Mouse (Mus musculus) T-cell, adult 2 months (primary cell): Measurements from ENCODE around the gene Ankrd44.

Source experiments
- DNase-seq: peaks from one replicate; pipeline ENCODE4 v3.0.0; 2022; ENCODE audit warnings: low spot score

The Ankrd44 gene

DNA sequence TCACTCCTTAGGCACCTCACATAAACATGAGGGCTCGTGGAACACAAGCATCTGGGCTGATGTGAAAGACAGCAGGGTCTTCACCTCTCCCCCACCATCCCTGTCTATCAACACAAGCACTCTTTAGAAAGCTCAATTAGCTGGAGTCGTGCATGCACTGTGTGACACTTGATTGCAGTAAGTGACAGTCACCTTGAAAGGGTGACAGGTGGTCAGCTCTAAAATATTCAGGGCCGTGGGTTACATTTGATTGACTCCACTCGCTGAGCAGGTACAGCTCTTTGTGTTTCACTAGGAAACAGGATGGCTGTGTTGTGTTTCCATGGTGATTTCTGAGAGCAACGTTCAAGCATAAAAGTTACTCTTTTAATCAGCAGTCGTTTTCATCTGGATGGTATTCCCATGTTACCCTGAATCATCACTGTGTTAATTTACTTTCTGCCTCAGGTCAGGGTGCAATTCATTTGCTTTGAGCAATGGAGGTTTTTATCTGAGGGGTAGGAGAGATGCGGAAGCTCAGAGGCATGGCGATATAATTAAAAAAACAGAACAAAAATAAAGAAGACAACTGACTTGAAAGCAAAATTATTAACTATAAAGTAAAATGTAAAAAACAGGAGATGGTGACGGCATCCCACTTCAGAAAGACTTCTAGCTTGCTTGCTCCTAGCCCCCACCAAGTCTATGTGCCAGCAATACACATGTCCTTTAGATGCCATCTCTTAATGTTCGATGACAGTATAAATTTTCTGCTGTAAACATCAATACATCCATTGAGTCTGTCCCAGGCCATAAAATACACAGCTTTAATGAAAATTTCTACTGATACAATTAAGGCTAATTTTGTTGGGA, 218.9 kb downstream of the Ankrd44 start:
- DNase-seq = no peak

DNA sequence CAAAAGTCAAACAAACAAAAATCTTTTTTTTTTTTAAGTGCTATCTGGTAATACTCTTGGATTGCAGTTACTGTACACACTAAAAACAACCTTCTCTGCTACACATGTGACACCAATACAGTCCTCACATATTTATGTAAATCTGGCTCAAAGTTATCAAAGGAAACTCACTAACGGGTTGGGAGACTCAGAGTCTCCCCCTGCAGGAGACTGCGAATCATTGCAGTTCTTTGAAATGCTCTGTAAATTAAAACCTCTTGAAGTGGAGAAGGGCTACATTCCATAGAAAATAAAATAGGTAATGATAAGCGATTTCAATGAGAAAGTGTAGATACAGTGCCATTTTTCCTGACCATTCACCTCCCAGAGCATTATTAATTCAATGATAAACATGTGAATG, 219.6 kb downstream of the Ankrd44 start:
- DNase-seq = no peak

DNA sequence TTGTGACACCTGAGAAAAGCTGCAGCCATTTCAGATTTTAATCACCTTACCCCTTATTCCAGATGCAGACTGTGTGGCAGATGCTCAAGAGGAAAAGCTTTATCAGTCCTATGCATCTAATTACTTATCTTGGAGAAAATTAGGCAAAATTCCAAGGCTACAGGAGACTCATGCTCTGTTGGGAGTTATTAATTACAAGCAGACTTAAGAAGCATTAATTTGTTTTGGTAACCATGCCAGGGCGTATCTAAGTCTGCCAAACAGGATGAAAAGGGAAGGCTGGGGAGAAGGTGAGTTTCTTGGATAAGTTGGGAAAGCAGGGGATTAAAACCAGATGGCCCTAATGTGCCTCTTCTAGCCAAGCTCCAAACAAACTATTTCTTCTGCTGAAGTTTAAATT, 222.7 kb downstream of the Ankrd44 start:
- no peak for DNase-seq

DNA sequence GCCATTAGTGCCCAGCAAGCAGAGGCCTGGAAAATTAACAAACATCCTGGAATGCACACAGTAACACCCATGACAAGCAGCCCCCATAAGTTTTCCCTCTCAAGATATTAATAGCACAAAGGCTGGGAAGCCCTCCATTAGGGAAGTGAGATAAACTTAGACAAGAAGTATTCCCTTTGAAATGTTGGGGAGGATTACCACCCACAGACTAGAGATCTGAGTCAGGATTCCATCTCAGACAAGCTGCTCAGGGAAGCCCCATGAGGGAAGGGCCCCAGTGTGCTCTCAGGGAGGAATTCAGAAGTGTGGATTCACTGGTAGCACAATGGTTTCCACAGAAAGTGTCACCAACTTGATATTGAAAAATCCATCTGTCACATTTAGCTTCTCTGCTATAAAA, 223.3 kb downstream of the Ankrd44 start:
- DNase-seq = no peak

DNA sequence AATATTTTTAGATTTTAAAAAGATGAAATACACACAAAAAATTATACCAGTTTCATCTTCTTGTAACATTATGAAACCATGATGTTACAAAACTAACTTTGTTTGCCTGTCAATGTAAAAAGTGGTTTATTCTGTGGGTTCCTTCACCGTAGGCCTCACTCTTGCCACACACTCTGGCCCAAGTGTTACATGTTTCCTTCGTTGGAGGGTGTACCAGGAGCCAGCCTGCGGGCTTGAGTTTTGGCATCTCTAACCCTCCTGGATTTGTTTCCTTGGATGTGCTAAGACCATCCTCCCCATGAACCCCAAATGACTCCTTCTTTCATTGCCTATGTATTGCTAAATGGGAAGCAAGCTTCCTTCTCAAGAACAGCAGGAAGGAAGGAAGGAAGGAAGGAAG, 230.8 kb downstream of the Ankrd44 start:
- no peak for DNase-seq

DNA sequence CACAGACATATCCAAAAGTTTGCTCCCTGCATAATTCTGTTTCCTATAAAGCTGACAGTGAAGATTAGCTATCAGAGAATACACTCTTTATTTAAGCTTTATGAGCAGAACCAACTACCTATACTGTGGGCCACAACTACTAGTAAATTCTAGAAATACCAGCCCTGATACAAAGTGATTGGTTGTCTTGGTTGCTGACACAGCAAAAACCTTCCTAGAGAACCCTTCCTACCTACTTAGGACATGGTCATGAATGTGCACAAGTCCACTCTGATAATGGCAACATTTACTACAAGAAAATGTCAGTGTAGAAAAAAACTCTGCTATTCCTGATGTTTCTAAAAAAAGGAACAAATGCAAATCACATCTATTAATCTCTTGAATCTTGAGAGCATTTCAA, 234.4 kb downstream of the Ankrd44 start:
- no peak for DNase-seq

DNA sequence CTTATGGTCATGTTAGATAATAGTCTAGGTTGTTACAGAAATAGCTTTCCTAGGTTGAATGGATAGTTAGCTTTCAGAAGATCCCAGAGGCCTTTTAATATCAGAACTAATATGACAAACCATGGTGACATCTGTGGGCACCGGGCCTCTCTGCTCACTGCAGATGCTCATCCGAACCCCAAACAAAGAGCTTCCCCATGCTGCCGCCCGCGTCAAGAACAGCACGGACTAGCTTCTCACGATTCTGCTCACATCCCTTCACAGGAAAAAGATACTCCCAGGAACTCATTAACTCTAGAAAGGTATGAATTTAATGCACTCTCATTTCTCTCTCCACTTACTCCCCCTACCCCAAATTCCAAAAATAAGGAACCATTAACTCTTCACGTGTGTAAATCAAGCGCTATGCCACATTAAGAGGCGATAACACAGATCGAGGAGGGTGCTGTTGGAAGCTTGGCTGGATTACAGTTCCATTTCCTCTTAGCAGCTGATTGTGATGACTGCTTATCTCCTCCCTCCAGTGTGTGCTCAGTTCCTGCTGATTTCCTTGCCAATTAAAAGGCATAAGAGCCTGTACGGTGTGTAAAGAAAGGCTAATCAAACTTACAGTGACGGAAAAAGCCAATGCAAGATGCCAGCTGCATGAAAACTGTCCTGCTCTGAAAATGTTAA, 235.8 kb downstream of the Ankrd44 start:
- DNase-seq = no peak

DNA sequence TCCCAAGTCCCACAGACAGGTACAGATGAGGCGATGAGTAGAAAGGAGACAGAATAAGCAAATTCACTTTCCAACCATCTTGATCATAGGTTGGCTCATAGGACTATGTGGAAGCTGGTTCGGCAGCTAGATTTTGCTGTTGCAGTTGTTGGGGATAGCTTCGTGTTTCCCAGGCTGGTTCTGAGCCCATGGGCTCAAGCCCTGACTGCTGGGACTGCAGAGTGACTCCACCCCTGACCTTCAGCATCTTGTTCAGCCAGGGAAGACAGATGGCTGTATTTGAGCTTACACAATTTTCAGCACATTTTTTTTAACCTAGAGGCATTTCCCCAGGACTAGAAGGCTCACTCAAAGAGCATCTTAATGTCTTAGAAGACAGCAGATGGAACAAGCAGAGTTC, 237.7 kb downstream of the Ankrd44 start:
- DNase-seq = no peak

DNA sequence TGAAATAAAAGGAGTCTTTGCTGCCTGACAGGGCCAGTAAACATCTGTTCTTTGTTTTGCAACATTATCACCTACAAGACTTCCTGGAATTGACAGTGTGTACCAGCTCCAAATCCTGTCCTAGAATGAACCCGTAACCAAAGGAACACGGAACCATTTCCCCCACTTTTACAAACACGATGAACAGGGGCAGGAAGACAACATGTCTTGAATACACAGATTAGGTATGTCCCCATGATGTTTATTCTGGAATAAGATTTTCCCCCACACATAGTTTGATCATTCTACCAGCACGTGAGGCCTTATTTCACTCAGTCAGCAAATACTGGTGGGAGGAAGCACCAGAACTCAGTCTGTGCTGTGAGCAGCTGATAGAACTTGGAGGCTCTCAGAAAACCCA, 241.9 kb downstream of the Ankrd44 start:
- no peak for DNase-seq

DNA sequence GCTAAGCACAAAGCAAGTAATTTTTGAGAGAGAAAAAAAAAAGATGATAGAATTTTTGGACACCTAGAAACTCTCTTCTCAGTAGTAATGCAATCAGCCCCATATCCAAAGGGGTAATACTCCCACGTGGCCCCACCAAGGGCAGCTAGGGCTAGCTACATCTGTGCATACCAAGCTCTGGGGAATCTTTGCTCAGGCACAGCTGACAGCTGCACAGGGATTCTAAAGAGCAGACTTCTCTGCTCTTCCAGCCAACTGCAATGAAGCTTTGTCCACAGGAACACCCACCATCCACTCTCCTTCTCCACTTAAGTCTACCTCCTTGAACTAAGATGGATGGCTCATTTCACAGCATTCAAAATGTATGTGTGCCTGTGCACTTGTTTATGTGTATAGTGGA, 246.6 kb downstream of the Ankrd44 start:
- DNase-seq = no peak

DNA sequence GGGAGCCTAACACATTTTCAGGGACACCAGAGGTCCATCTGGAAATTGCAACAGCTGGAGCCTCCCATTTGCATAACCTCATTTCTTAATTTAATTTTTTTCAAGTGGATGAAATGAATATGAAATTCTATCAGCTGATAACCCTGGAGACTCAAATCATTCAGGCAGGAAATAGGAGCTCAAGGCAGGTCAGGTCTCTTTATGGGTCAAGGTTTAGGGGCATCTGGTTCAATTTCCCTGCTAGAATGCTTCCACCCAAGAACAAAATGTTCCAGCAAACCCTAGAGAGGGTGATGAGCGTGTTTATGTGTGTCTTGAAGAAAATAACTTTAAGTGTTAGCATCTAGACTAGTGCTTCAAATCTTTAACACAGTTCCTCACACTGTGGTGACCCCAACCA, 248.2 kb downstream of the Ankrd44 start:
- no peak for DNase-seq

DNA sequence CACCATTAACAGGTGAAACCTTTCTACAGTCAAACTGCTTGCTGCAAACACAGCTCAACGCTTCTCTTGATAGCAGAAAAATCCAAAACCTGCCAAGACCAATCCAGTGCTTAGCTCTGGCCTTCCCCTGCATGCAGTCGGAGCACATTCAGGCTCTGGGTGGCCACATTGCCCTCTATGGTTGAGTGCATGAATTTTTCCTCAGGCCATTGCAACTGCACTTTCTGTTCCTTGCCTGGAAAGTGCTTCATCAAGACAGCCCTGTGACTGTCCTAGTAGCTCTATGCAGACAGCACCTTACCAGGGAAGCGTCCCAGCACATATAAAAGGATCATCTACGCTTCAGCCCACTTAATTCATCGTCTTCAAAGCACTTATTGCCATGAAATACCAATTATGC, 250.7 kb downstream of the Ankrd44 start:
- no peak for DNase-seq

DNA sequence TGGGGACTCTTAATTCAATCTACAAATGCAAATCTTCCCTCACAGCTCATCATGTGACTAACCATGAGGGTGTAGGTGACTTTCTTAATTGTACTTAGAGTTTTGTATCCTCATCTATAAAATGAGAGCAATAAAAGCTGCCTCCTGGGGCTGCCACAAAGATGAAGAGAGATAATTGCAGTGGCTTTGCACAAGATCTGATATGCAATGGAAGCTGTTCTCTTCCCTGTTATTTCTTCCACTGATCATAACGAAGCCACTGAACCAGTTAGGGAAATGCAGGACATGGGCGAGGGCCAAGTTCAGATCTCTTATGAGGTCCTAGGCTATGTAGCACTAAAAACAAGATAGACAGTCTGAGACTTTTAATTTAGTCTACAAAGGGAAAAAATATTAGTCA, 258.2 kb downstream of the Ankrd44 start:
- no peak for DNase-seq

DNA sequence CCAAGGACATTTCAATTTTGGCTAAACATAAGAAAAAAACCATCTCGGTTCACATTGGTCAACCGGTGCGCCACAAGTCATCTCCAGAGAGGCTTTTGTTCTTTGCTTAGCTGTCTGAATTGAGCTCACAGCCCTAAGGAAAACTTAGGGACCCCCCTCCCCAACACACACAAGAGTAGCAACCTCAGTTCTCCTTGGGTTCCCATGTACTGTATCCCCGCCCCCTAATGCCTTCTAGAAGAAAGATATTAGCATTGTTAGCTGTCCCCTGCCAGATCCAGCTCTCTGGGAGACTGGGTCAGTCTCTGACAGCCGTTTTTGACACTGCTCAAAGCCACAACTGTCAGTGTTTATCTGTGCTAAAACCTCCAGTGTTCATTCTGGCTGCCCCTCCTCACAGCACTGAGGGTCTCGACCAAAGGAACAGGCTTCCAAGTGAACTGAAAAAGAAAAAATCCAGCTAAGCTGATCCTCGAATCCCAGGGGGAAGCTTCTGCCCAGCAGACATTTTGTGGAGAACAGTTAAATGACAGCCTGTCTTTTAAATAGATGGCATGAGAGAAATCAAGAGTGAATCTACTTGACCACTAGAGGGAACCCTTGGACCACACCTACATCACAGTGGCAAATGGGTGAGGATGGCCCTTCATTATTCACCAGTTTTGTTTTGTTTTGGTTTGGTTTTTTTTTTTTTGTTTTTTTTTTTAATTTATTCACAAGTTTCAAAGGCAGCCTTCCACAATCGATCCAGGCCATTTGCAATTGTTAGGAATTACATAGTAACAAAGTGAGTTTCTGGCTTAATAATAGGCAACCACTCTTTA, 260.4 kb downstream of the Ankrd44 start:
- peak; percentile 43 for DNase-seq

DNA sequence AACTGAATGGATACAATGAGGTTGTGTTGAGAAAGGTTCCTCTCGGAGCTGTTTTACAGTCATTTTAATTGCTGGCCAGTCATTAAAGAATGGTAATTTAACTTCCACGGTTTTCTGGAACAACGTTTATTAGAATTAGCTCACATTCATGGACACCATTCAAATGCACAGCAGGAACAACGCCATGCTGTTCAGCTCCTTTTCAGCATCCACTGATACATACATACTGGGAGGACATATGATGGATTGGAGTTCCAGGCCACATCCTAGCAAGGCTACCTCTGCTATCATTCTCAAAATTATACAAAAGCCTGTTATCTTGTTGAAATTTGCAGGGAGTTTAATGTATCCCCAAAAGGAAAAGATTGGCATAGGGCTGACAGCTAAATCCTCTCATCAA, 261.1 kb downstream of the Ankrd44 start:
- DNase-seq = no peak

DNA sequence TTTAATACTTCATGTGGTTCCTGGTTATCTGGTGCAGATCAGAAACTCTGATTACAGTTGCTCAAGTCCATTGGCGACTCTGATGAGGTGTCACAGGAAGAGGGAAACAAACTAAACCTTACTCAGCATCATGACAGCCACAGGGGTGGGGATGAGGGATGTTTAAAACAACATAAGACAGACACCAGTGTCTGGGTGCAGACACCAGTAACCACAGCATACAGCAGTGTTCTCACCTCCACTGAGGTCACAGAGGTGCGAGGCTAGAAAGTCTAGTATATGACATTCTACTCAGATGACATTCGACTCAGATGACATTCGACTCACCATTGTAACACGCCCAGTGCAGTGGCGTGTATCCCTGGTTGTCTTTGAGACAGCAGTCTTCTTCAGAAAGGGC, 265.5 kb downstream of the Ankrd44 start:
- DNase-seq = peak; percentile 29

DNA sequence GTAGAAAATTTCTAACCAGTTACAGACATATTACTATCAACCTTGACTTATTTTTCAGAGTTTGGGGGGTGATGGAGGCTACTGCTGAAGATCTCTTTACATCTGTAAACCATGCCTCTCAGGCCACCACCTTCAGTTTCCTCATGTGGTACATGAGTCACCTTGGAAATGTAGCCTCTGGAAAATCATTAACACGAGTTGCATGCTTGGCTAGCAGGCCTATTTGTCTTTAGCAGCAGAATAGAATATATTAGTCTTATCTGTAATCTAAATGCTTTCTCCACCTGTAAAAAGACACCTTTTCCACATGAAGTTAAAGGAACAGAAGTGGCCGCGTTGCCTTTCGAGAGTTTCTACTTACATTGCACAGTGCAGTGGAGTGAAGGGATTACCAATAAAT, 267.6 kb downstream of the Ankrd44 start:
- no peak for DNase-seq

DNA sequence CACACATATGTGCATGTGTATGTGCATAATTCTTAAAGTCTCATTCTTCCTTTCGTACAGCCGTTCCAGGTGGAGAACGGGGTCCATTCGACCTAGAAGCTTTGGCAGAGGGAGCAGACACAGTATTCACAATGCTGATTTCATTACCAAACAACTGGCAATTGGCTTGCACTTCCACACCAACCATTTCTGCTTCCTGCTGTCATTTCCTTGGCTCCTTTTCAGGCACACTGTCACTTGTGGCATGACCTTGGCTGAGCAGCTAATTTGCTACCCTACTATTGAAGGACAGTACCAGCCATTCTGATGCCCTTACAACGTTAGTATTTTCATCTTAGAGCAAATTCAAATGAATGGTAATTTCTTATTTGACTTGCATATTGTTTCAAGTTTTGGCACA, 277.9 kb downstream of the Ankrd44 start:
- DNase-seq = no peak

DNA sequence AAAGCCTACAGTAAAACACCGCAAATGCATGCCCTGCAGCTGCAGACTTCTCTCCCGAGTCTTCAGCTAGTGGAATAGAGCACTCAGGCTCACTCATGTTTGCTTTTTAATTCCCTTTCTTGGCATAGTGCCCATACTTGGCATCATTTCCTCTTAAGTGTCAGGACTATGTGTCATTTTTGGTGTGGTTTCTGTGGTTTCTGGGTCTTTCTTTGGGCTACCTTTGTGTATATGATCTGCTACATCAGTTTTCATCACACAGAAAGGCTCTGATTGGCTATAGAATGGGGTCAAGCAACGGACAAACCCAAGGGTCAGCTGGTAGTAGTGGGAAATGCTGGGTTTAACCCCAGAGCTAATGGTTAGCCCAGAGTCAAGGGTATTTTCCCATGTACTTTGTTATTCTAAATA, 278.8 kb downstream of the Ankrd44 start:
- DNase-seq = peak; percentile 49

DNA sequence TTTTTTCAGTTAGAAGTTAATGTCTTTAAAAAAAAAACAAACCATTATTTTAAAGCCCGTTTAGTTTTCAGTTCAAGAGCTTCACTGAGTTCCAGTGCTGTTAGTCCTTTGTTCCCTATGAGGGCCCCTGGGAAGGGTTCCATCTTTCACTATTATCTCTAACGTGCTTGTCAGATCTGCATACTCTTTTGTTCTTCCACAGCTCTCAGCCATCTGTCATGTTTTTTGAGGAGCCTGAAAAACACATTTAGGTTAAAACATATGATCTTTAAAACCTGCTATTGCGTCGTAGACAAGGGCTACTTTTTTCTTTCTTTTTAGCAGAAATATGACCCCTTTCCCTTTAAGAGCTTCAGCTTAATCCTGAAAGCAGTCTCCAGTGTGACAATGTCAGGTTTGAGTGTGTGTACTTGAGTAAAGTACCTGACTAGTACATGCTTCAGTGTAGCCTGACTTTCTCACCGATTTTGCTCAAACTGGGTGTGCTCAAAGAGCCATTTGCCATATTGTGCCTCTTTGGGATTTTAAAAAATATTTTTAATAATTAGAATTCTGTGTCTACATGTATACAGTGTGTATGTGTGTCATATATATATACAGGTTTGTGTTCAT, 285.9 kb downstream of the Ankrd44 start:
- DNase-seq = no peak

DNA sequence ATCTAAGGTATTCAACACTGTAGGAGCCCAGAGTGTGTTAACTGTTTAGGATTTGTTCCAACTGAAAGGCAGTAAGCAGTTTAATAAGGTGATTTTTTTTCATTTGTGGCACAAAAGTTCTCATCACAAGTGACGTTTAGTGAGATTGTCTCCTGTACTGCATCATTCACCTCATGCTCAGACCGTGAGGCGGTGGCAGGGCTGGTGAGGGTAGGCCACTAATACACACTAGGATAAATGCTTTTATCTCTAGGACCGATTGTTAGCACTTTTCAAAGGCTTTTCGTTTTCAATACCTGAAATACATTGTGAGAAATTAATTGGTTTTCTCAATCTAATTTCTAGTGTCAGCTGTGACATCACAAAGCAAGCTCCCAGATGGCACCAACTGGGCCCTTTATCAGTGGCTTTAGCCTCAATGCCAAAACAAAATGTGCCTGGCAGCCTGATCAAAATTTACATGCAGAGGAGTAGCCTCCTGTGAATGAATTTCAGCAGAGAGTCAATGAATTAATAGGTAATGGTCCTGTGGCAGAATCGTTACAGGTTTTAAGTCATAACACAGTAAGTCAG, 286.6 kb downstream of the Ankrd44 start:
- no peak for DNase-seq

DNA sequence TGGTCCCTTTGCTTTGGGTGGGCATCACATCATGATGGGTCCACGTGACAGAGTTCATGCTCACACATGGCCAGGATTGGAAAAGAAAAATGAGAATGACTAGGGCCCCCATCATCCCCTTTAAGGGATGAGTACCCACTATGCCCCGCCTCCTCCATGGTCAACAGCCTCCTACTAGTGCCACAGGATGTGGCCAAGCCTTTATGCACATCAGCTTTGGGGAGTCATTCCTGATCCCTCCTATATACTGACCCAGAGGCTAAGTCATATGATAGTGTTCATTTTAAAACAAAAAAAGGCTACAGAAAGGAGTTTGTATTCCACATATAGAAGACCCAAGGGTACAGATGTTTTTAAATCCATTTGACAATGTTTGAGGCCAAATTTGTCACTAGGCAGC, 287.1 kb downstream of the Ankrd44 start:
- DNase-seq = no peak
